Mouse (Mus musculus): ENCODE measurements around the gene Tmem100. TPM values are rescaled to one million over a fixed set of nuclear protein-coding genes. Genes with fewer than 3 reads are reported as not detected.

Tmem100 gene
- total RNA-seq, 2 experiments from 2014 or later: 0.36 TPM; not detected in 1

DNA sequence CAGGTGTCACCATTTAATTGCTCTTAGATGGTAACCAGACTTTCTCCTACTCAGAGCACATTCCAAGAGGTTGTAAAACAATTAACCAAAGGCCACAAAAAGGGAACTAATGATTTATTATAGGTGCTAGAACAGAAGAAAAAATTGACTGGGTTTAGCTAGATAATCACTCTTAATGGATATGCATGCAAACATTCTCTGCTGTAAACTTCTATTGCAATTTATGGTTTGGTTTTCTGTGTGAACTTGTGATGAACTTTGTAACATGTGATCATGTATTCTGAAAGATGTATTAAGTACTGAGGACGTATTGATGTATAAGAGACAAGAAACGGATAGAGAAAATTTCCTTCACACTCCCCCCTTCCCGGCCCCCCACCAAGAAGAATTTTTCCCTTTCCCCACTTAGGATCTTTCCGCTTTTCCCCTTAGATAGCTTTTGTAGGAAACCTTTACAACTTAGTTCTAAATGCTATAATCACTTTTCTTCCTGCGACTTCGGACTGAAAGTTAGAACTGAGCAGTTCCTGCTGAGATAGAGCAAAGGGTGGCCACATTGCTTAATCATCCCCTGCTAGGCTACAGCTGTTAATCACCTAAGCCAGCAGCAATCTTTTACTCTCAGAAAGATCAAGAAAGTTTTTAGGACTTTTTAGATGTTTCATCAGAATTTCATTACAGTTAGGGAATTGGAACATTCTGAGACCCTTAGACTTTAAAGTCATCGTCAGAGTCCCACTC lies 22.2 kb upstream of the Tmem100 start:
- no peak for ATAC-seq (ENCODE audit: poor library complexity, severe bottlenecking)

DNA sequence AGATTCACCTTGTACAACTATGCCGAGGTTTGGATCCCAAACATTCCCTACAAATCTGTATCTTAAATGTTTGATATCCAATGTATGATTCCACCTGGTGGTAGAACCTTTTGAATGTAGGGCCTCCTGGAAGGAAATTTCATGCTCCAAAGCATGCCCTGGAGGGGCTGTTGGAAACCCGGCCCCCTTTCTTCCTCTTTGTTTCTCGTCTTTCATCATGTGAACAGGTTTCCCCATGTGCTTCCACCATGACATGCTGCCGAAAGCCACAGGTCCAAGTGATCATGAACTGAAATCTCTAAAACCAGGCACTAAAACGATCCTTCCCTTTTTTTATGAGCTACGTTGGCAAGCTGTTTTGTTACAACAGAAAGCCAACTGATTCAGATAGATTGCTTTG lies 16.5 kb upstream of the Tmem100 start:
- ATAC-seq (ENCODE audit: poor library complexity, severe bottlenecking): peak; percentile 20; the same call in 1 of the 2 replicates

DNA sequence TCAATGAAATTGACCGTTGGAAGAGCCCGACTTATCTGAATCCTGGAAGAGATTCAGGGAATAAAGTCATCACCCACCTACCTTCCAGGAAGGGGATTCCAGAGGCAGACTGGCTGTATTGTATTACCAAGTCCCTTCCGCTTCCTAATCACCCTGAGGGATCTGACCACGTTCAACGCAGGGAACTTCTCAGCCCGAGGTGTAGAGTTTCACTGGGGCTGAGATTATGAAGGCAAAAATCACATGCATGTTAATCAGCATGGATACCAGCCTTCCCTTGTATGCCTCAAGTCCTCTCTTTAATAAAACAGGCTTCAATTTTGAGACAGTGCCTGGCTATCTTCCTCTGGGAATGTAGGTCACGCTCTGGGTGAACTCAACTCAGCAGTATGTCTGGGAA lies 14.9 kb upstream of the Tmem100 start:
- no peak for ATAC-seq (ENCODE audit: poor library complexity, severe bottlenecking)

DNA sequence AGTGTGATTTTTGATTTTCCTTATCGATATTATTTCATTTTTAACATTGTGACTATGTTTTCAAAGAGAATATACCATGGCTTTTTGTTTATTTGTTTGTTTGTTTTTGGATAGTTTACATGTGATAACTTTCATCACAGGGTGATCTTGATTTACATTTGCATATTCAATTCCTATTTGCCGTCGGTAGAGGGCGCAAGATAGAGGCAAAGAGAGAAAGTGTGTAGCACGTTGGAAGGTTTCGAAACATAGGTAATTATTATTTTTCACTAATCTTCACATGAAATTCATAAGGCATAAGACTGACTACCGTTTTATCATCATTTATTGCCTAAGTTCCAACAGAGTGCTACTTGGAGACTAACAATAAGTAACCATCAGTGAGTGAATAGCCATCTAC lies 11.0 kb upstream of the Tmem100 start:
- ATAC-seq (ENCODE audit: poor library complexity, severe bottlenecking): peak; percentile 81

DNA sequence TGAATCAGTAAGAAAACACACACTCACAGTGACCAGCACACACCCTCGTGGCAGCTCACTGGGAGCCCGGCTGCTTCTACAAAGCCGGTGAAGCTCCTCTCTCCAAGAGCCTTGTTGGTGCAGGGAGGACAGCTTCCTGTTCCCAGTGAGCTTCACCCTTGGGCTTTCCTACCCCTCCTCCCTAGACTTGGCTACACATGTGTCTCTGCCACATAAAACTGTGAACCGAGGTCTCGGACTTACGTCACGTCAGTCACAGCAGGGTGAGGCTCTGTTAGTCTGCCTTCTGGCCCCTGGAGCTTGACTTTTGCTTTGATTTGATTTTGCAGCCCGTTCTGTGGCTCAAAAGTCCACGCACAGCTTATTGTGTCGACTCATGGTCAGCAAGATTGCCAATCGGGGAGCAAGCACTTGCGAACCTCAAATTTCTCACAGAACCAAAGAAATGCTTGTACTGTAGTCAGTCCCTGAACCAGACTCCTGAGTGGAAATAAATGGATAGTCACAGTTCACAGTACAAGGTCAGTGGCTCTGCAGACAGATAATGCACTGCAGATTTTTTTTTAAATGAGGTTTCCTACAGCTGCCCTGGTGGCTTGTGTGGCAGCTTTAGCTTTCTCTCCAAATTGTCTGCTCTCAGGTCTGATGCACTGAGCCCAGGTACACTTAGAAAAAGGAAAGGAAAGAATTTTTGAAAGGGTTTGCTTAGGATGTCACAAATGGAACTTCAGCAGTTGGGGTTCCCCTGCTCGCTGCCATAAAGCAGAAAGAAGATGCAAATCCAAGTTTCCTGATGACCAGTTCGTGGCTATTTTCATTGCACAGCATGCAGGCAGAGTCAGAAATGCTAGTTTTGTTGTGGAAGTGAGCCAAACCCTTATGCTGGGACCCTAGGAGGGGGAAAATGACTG lies 4.0 kb upstream of the Tmem100 start:
- ATAC-seq (ENCODE audit: poor library complexity, severe bottlenecking): no peak

DNA sequence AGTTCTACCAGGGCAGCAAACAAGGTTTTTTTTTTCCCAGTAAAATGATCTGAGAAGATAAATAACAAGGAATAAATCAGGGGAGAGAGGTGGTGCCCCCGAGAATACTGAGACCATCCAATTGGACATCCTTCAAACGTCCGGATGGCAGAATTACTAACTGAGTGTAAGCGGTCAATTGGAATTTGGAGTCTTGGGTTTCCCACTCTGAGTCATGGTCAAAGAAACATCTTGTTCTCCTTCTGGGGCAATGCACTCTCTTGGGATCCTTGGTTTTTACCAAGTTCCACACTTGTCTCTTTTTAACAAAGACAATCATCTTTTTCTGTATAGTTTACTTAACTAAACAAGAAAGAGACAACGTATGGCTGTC lies 3.4 kb upstream of the Tmem100 start:
- ATAC-seq (ENCODE audit: poor library complexity, severe bottlenecking): no peak

DNA sequence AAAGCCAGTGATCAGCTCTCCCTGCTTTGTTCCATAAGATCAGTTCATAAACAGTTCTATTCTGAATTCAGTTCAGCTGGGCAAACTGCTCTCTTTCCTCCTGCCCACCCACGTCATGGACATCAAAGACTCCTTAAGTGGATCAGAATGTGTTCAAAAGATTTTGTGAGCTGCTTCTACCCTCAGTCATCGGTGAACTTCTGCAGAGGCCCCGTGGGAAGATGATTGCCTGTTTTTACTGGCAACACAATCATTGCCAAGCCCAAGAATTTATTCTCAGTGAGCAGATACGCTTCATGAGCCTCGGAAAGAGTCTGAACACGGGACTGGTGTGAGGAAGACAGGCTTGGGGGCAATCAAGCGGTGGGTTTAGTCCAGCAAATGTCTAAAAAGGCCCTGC lies 2.9 kb upstream of the Tmem100 start:
- ATAC-seq (ENCODE audit: poor library complexity, severe bottlenecking): no peak

DNA sequence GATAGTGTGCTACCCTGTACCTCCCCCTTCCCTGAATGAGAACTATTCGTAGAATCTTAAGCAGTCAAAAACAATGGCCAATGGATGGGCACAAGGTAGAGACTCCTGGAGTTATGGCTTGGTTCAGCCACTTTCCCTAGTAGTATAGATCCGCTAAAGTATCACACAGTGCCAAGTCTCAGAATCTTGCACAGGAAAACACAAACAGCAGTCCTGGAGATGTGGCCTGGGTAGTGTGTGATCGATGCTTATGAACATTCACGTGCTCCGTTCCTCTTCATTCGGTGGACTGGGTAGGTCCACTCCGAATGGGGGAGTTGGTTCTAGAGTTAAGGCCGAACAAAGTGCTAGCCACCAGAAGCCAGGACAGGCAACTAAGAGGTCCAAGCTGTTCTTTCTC lies 1.4 kb upstream of the Tmem100 start:
- no peak for ATAC-seq (ENCODE audit: poor library complexity, severe bottlenecking)

DNA sequence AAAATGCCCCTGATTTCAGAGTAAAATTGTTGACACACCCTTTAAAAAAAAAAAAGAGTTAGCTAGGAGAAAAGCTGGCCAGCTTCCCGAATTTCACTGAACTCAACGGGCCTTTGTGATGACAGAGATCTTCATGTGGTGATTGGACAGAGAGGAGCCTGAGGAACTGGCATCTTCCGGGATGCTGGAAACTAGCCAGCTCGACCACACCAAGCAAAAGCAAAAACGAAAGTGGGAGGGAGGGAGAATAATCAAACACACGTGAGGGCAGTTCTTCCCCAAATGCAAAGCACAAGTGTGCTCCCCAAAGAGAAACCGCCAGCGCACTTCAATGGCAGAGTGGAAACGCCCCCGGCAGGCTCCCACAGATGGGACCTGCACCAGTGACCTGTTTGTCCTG lies 794 bp upstream of the Tmem100 start:
- peak; percentile 91 for ATAC-seq (ENCODE audit: poor library complexity, severe bottlenecking)

DNA sequence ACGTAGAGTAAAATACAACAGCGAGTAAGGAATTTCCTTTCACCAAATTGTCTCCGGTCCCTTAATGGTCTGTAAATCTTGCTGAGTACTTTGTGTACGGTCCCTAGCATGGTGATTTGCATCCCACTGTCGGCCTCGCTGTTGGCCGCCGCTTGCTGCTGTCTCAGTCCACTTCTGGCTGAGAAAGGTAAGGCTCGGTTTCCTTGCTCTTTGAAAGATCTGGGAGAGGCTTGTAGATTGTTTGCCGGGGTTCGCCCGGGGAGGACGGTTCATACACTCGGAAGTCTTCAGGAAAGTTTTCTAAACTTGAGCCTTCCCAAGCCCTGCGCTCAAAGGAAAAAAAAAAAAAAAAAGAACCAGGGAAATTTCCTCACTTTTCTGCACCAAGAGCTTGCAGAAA lies 409 bp downstream of the Tmem100 start:
- ATAC-seq (ENCODE audit: poor library complexity, severe bottlenecking): no peak

DNA sequence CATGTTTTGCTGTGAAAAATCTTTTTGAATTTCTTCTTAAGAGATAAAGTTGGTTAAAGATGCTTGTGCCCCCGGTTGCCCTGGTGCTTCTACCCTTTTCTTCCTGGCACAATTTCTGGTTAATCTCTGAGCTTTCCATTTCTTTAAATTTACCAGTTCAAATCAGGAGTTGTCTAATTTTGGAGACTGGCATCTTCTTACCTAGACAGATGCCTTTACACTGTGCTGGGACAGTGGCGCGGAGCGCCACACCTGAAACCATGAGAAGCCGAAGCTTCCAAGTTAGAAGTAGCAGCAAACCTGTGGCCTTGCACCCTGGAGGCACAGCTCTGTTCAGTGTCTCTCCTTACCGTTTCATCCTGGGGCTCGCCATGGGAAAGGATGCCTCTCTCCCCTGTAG lies 928 bp downstream of the Tmem100 start:
- ATAC-seq (ENCODE audit: poor library complexity, severe bottlenecking): no peak

DNA sequence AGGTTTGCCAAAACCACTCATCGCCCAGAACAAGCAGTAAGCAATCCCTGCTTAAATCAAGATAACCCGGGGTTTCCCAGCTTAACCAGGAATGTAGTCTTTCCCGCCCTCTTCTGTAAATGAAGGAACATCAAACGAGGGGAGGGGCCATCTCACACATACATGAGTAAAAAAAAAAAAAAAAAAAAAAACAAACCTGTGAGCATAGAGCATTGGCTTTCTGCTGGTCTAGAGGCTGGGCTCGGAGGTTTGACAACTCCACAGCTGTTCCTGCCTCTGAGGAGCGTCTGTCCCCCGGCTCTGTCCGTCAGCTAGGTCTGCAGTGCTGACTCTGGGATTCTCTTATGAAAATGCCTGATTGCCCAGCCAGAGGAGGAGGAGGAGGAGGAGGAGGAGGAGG lies 2.7 kb downstream of the Tmem100 start:
- ATAC-seq (ENCODE audit: poor library complexity, severe bottlenecking): no peak

DNA sequence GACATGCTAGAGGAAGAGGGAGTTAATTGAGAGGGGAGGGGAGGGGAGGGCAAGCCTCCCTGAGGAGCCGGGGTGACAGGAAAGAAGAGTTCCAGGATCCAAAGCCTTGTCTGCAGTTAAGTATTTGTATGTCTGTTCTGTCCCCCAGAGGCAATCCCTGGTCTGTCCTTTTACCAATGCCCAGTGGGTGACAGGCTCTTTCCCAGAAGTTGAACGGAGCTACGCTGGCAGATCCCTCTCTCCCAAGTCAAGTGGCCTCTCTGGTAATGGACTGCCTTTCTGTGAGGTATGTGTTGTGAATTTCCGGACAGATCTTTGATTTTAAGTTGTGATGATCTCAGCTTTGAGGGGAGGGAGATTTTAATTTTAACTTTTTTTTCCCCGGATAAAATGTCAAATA lies 3.3 kb downstream of the Tmem100 start:
- ATAC-seq (ENCODE audit: poor library complexity, severe bottlenecking): no peak

DNA sequence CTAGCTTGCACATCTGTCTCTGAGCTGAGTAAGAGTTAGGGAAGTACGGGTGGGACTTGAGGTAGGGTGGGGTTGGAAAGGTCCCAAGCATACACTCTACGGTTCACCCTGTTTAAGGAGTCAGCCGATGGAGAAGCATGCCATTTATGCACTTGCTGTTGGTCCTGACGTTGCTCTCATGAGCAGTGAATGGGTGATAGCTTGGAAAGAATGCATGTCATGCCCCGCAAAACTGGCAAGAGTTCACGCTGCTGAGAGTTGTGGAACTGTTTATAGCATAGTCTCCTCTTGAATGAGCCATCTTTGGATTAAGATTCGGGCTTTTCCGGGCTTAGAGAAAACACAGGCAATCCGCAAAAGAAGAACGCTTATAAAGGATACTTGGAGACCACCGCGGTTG lies 4.5 kb downstream of the Tmem100 start:
- ATAC-seq (ENCODE audit: poor library complexity, severe bottlenecking): no peak

DNA sequence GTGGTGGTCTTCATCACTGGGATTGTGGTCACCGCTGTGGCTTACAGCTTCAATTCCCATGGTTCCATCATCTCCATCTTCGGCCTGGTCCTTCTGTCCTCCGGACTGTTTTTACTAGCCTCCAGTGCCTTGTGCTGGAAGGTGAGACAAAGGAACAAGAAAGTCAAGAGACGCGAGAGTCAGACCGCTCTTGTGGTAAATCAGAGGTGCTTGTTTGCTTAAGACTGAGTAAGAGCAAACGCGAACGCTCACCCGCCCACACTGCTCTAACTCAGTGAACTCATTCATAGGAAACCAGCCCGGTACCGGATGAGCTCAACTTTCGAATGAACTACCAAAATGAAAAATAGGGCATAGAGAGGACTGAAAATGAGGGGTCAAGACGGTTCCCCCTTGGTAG lies 5.4 kb downstream of the Tmem100 start:
- ATAC-seq (ENCODE audit: poor library complexity, severe bottlenecking): no peak

DNA sequence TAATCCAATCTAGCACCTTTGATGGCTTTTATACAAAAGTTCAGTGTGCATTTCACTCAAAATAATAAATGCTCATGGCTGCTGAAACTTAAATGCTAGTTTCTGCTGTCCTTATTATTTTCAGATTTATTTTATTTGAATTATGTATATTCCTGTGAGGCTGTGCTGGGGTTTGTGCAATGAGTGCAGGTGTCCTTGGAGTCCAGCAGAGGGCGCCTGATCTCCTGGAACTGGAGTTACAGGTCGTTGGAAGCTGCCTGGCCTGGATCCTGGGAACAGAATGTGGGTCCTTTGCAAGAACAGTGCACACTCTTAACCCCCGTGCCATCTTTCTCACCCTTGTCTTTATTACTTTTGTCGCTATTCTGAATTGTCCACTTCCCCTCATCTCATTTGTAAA lies 6.3 kb downstream of the Tmem100 start:
- ATAC-seq (ENCODE audit: poor library complexity, severe bottlenecking): peak; percentile 74

DNA sequence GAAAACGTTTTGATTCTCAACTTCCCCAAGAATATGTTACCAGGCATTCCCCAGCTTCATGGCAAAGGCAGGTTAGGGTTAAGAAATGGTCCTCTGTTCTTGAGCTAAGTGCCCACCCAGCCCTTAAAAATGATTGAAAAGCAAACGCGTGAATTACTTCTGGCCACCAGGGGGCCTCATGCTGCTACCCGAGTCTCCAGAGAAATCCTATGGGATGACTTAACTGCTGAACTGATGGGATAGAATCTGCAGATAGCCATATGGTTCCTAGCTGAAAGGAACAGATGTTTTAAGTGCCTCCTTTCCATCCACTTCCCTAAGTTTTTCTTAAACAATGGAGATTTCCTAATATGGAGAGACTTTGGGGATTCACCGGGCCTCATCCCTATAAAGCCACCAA lies 7.9 kb downstream of the Tmem100 start:
- no peak for ATAC-seq (ENCODE audit: poor library complexity, severe bottlenecking)

DNA sequence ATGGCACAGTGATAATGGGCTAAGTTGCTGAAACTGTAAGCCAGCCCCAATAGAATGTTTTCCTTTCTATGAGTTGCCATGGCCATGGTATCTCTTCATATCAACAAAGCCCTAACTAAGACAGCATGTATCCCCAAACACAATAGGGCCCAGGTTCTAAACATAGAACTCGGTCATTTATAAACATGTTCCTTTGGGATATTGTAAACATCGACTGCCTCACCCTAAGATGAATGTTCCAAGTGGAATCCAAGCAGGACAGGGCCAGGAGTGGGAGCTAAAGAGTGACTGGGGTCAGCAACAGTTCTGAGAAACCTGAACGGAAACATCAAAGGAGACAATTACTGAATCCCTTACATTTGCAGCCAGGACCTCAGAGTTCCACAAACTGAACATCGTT lies 14.3 kb downstream of the Tmem100 start:
- no peak for ATAC-seq (ENCODE audit: poor library complexity, severe bottlenecking)

DNA sequence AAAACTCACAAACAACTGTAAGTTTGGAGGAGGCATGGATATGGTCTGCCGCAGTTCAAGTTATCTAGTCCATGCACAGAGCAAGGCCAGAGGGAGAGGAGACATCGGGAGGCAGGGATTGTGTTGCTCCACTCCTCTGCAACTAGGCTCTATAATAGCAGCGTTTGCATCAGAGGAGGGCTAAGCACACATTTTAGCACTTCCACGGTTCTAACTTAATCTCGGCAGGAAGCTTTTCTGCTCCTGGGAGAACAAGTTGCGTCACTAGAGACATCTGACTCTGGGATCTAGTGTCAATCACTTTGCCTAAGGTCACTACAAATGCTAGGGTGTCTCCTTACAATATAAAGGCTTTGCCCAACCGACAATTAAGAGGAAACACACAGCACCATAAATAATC lies 16.1 kb downstream of the Tmem100 start:
- ATAC-seq (ENCODE audit: poor library complexity, severe bottlenecking): no peak

DNA sequence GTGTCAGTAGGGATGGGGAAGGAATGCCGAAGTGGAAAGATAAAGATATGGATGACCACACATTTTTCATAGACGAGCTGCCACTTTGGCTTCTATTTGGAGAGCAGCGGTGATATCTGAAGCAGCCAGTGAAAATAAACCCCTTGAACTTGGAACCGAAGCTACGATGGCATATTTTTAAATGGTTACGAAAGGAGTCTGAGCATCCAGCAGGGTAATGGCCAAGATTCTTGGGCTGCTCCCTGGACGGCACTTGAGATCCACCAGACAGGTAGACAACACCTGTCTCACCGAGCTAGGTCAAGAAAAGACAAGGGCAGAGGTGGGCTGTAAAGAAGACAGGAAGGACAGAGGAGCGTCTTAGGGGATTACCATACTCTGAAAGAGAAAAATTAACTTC lies 17.1 kb downstream of the Tmem100 start:
- ATAC-seq (ENCODE audit: poor library complexity, severe bottlenecking): no peak

DNA sequence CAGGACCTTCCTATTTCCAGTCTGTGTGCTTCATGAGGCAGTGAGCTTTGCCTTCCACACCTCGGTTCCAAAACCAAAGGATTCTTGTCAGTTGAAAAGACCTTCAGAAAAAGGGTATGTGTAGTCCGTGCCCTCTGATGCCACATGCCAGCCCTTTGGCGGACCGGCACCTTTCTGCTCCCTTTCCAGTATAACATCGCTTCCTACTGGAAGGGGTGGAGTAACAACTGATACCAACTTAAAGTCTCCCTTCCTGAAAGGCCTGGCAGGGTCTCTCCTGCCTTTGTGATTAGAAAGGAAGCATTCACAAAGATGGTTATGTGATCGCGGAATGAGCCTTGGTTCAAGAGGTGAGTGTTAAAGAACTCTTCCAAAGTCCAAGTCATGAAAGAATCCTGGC lies 19.9 kb downstream of the Tmem100 start:
- ATAC-seq (ENCODE audit: poor library complexity, severe bottlenecking): no peak

DNA sequence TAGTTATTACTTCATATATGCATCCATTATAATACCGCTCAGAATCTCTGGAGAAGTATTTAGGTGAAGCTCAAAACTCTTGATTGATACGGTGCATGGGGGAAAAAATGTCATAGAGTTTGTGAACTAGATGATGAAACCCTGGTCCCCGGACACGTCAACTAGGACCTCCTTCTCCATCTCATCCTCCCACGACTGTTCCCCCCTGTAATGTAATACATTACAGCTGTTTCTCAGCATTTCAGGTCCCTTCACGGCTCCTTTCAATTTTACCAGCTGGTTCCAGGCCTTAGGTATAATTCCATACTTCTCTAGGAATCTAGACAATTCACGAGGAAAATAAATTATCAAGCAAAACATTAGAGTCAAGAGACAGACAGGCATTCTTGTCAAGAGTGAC lies 22.6 kb downstream of the Tmem100 start:
- ATAC-seq (ENCODE audit: poor library complexity, severe bottlenecking): no peak
